Mouse (Mus musculus): ENCODE results near the gene Cxcl9. TPM values are rescaled to one million over a fixed set of nuclear protein-coding genes. Genes with fewer than 3 reads are reported as not detected.

Gene Cxcl9
- total and polyA plus RNA-seq, 3 experiments = not detected

DNA sequence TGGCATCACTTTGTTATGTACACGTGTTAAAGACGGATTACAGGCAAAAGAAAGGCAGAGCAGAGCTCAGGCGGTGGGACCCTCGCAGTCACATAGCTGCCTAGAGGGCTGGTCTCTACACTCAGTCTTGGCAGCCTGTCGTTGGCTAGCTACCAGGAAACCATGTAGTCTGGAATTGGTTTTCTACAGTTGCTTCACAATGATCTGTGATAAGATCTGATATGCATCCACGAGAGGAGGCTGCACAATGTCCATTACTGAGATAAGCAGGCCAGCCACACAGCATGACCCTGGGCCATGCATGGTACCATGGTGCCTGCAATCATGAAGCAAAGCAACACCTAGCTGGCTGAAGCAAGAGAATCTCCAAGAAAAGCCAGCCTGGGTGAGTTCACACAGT lies 40.0 kb downstream of the Cxcl9 start:
- no peak overlapping the region for H3K4me3 ChIP-seq (ENCODE audit: control insufficient read depth in 1 of 2, insufficient read depth in 1 of 2, low read depth in 2 of 2, low read length in 2 of 2)

GRCm38 (mm10) chr5:92283107-92283506 lies 44.8 kb downstream of the Cxcl9 start:
- Histone ChIP-seq H3K9me3 (replicated peaks; ENCODE audit: insufficient read depth, low read length) (no peaks in the 10 kb centered on the region), H3K4me3 (ENCODE audit: control insufficient read depth in 1 of 2, insufficient read depth in 1 of 2, low read depth in 2 of 2, low read length in 2 of 2) (no peak overlapping the region), H3K4me1 (ENCODE audit: control insufficient read depth in 1 of 2, insufficient read depth in 2 of 2, low read length in 2 of 2) (peaks cover 23 to 24% of the 10 kb centered on the region in 2 experiments), H3K36me3 (ENCODE audit: control insufficient read depth in 1 of 2, insufficient read depth in 2 of 2, low read length in 2 of 2) (peaks cover 9 to 28% of the 10 kb centered on the region in 2 experiments), H3K79me2 (ENCODE audit: control insufficient read depth, insufficient read depth, low read length, poor library complexity) (no peaks in the 10 kb centered on the region), H3K27me3 (ENCODE audit: control insufficient read depth in 1 of 2, insufficient read depth in 2 of 2, low read length in 2 of 2) (no peaks in the 10 kb centered on the region), H3K9ac (ENCODE audit: control insufficient read depth, low read depth, low read length, poor library complexity, severe bottlenecking) (no peak overlapping the region), H3K27ac (ENCODE audit: control insufficient read depth, low read depth, low read length) (peak overlapping the region; percentile 85)
- DNase-seq (ENCODE audit: low read depth, low spot score) = peak; percentile 87
- TF ChIP-seq ZC3H11A (IDR thresholded peaks at IDR 0.05; ENCODE audit: low read depth, low read length) (no peak), BHLHE40 (IDR thresholded peaks at IDR 0.05; ENCODE audit: borderline replicate concordance, low read depth, low read length) (no peak), ZMIZ1 (IDR thresholded peaks at IDR 0.05; ENCODE audit: low read depth, low read length) (no peak), USF1 (IDR thresholded peaks at IDR 0.05; ENCODE audit: low read depth, low read length) (no peak), CHD1 (IDR thresholded peaks at IDR 0.05; ENCODE audit: low read depth, low read length) (no peak), MXI1 (IDR thresholded peaks at IDR 0.05; ENCODE audit: low read depth, low read length) (peak; percentile 64; the same call in 1 of the 2 replicates), USF2 (IDR thresholded peaks at IDR 0.05; ENCODE audit: borderline replicate concordance in 1 of 2, insufficient read depth in 1 of 2, low read depth in 1 of 2, low read length in 2 of 2) (no peak), MYC (IDR thresholded peaks at IDR 0.05; ENCODE audit: low read depth, low read length) (peak; percentile 55; the same call in 1 of the 2 replicates), NELFE (IDR thresholded peaks at IDR 0.05; ENCODE audit: low read depth, low read length) (no peak), POLR2AphosphoS2 (IDR thresholded peaks at IDR 0.05; ENCODE audit: low read length) (peak; percentile 53; the same call in 1 of the 2 replicates), ETS1 (IDR thresholded peaks at IDR 0.05; ENCODE audit: low read depth, low read length) (peak; percentile 88), TAL1 (IDR thresholded peaks at IDR 0.05; ENCODE audit: low read length) (peak; percentile 32), NRF1 (IDR thresholded peaks at IDR 0.05; ENCODE audit: insufficient read depth, low read depth, low read length, poor library complexity, severe bottlenecking) (no peak), CTCF (IDR thresholded peaks at IDR 0.05 in 2 of 3, conservative IDR thresholded peaks at IDR 0.05 in 1 of 3; ENCODE audit: control insufficient read depth in 1 of 3, insufficient read depth in 1 of 3, low read depth in 2 of 3, low read length in 3 of 3, poor library complexity in 1 of 3, severe bottlenecking in 1 of 3) (no peak), ZKSCAN1 (IDR thresholded peaks at IDR 0.05; ENCODE audit: low read depth, low read length) (no peak), JUND (IDR thresholded peaks at IDR 0.05; ENCODE audit: low read depth, low read length) (no peak), EP300 (IDR thresholded peaks at IDR 0.05; ENCODE audit: low read depth in 1 of 2, low read length in 2 of 2) (peak; percentile 84 to 87), GABPA (IDR thresholded peaks at IDR 0.05; ENCODE audit: low read depth, low read length) (peak; percentile 76; the same call in 1 of the 2 replicates), ZNF384 (IDR thresholded peaks at IDR 0.05; ENCODE audit: low read depth, low read length) (peak; percentile 64), CHD2 (IDR thresholded peaks at IDR 0.05; ENCODE audit: low read length) (no peak), RCOR1 (IDR thresholded peaks at IDR 0.05; ENCODE audit: low read depth, low read length) (peak; percentile 76), GATA1 (IDR thresholded peaks at IDR 0.05; ENCODE audit: low read depth, low read length) (peak; percentile 92), POLR2A (IDR thresholded peaks at IDR 0.05; ENCODE audit: control insufficient read depth in 1 of 2, insufficient read depth in 1 of 2, low read depth in 1 of 2, low read length in 2 of 2, poor library complexity in 1 of 2) (peak in 1 of 2 experiments; percentile 49; a peak in 1 of 4 replicates), ELF1 (IDR thresholded peaks at IDR 0.05; ENCODE audit: low read depth, low read length) (no peak), E2F4 (IDR thresholded peaks at IDR 0.05; ENCODE audit: borderline replicate concordance, low read depth, low read length) (no peak), MYB (IDR thresholded peaks at IDR 0.05; ENCODE audit: low read depth, low read length) (no peak), SIN3A (IDR thresholded peaks at IDR 0.05; ENCODE audit: low read length) (peak; percentile 76)

More for the DNA sequence above, 40.0 kb downstream of the Cxcl9 start:
- Histone ChIP-seq H3K27ac (ENCODE audit: control insufficient read depth, low read depth, low read length) (no peak overlapping the region), H3K4me1 (ENCODE audit: control insufficient read depth in 1 of 2, insufficient read depth in 2 of 2, low read length in 2 of 2) (peaks cover 12 to 13% of the 10 kb centered on the region in 2 experiments), H3K79me2 (ENCODE audit: control insufficient read depth, insufficient read depth, low read length, poor library complexity) (no peaks in the 10 kb centered on the region), H3K36me3 (ENCODE audit: control insufficient read depth in 1 of 2, insufficient read depth in 2 of 2, low read length in 2 of 2) (peaks cover 13 to 27% of the 10 kb centered on the region in 2 experiments), H3K27me3 (ENCODE audit: control insufficient read depth in 1 of 2, insufficient read depth in 2 of 2, low read length in 2 of 2) (no peaks in the 10 kb centered on the region), H3K9me3 (replicated peaks; ENCODE audit: insufficient read depth, low read length) (no peaks in the 10 kb centered on the region), H3K9ac (ENCODE audit: control insufficient read depth, low read depth, low read length, poor library complexity, severe bottlenecking) (no peak overlapping the region)
- DNase-seq (ENCODE audit: low read depth, low spot score) = no peak
- TF ChIP-seq POLR2AphosphoS2 (IDR thresholded peaks at IDR 0.05; ENCODE audit: low read length) (no peak), POLR2A (IDR thresholded peaks at IDR 0.05; ENCODE audit: control insufficient read depth in 1 of 2, insufficient read depth in 1 of 2, low read depth in 1 of 2, low read length in 2 of 2, poor library complexity in 1 of 2) (no peak), USF2 (IDR thresholded peaks at IDR 0.05; ENCODE audit: borderline replicate concordance in 1 of 2, insufficient read depth in 1 of 2, low read depth in 1 of 2, low read length in 2 of 2) (no peak), HCFC1 (IDR thresholded peaks at IDR 0.05; ENCODE audit: low read depth, low read length) (no peak), POLR2AphosphoS5 (IDR thresholded peaks at IDR 0.05; ENCODE audit: borderline replicate concordance, low read depth, low read length) (no peak), TAL1 (IDR thresholded peaks at IDR 0.05; ENCODE audit: low read length) (no peak), CHD2 (IDR thresholded peaks at IDR 0.05; ENCODE audit: low read length) (no peak), ZNF384 (IDR thresholded peaks at IDR 0.05; ENCODE audit: low read depth, low read length) (no peak), MYB (IDR thresholded peaks at IDR 0.05; ENCODE audit: low read depth, low read length) (no peak), ETS1 (IDR thresholded peaks at IDR 0.05; ENCODE audit: low read depth, low read length) (no peak), MAX (IDR thresholded peaks at IDR 0.05; ENCODE audit: low read length) (no peak), MXI1 (IDR thresholded peaks at IDR 0.05; ENCODE audit: low read depth, low read length) (no peak), RAD21 (IDR thresholded peaks at IDR 0.05; ENCODE audit: low read depth, low read length) (no peak), MAFK (IDR thresholded peaks at IDR 0.05; ENCODE audit: borderline replicate concordance, low read depth, low read length) (no peak), ELF1 (IDR thresholded peaks at IDR 0.05; ENCODE audit: low read depth, low read length) (no peak), GABPA (IDR thresholded peaks at IDR 0.05; ENCODE audit: low read depth, low read length) (no peak)

Data from MEL (cell line).